Mouse (Mus musculus) T-helper 2 cell (primary cell): Measurements from ENCODE around the gene Slc40a1.

ENCODE experiments used
- in situ Hi-C: fragments of 300-600 bp; cut with MboI, MseI; formaldehyde crosslinking; loops from one replicate; pipeline ENCODE4 v1.15.1; 2025; ENCODE audit warnings: high pct_unique_total_duplicates

Slc40a1 gene

GRCm38 (mm10) chr1:45883378-45883777 lies 42.9 kb downstream of the Slc40a1 start:
- in situ Hi-C loops = no loop called here

- in situ Hi-C loops = no loop called here
Measured at GRCm38 (mm10) chr1:45882076-45882475, 44.2 kb downstream of the Slc40a1 start.

GRCm38 (mm10) chr1:45881228-45881832 lies 45.0 kb downstream of the Slc40a1 start:
- in situ Hi-C loops = no loop called here

- in situ Hi-C loops = no loop called here
Measured at GRCm38 (mm10) chr1:45877463-45877862, 48.9 kb downstream of the Slc40a1 start.

GRCm38 (mm10) chr1:45876450-45877198 lies 49.7 kb downstream of the Slc40a1 start:
- in situ Hi-C loops = no loop called here

GRCm38 (mm10) chr1:45875640-45876039 lies 50.7 kb downstream of the Slc40a1 start:
- in situ Hi-C loops = no loop called here

- in situ Hi-C loops = no loop called here
Measured at GRCm38 (mm10) chr1:45873250-45873649, 53.1 kb downstream of the Slc40a1 start.

GRCm38 (mm10) chr1:45868479-45869137 lies 57.7 kb downstream of the Slc40a1 start:
- in situ Hi-C loops = loop anchor here (10.0 kb wide), 1 partner anchor 584 kb away; no protein-coding TSS in a partner anchor

GRCm38 (mm10) chr1:45868050-45868449 lies 58.3 kb downstream of the Slc40a1 start:
- in situ Hi-C loops = loop anchor here (10.0 kb wide), 1 partner anchor 583 kb away; no protein-coding TSS in a partner anchor

- in situ Hi-C loops = loop anchor here (10.0 kb wide), 1 partner anchor 582 kb away; no protein-coding TSS in a partner anchor
Measured at GRCm38 (mm10) chr1:45866288-45867018, 59.9 kb downstream of the Slc40a1 start.

GRCm38 (mm10) chr1:45865727-45866126 lies 60.6 kb downstream of the Slc40a1 start:
- in situ Hi-C loops = loop anchor here (10.0 kb wide), 1 partner anchor 581 kb away; no protein-coding TSS in a partner anchor

- in situ Hi-C loops = loop anchor here (10.0 kb wide), 1 partner anchor 581 kb away; no protein-coding TSS in a partner anchor
Measured at GRCm38 (mm10) chr1:45865316-45865715, 61.0 kb downstream of the Slc40a1 start.

- in situ Hi-C loops = loop anchor here (10.0 kb wide), 1 partner anchor 580 kb away; no protein-coding TSS in a partner anchor
Measured at GRCm38 (mm10) chr1:45864564-45865014, 61.7 kb downstream of the Slc40a1 start.

GRCm38 (mm10) chr1:45863641-45864040 lies 62.7 kb downstream of the Slc40a1 start:
- in situ Hi-C loops = loop anchor here (10.0 kb wide), 1 partner anchor 579 kb away; no protein-coding TSS in a partner anchor

GRCm38 (mm10) chr1:45861162-45861561 lies 65.2 kb downstream of the Slc40a1 start:
- in situ Hi-C loops = loop anchor here (10.0 kb wide), 1 partner anchor 576 kb away; no protein-coding TSS in a partner anchor

- in situ Hi-C loops = loop anchor here (10.0 kb wide), 1 partner anchor 576 kb away; no protein-coding TSS in a partner anchor
Measured at GRCm38 (mm10) chr1:45860349-45860748, 66.0 kb downstream of the Slc40a1 start.
